Mouse (Mus musculus): Measurements from ENCODE around the gene Tfrc.
A peak's percentile ranks its signal among the peaks of the same experiment; 100 is the strongest.

The Tfrc gene

GRCm38 (mm10) chr16:32670354-32671124, 61.8 kb downstream of the Tfrc start:
- DNase-seq (ENCODE audit: low read depth): no peak

GRCm38 (mm10) chr16:32671206-32671887, 62.6 kb downstream of the Tfrc start:
- no peak for DNase-seq (ENCODE audit: low read depth)

- no peak for DNase-seq (ENCODE audit: low read depth)
Observed at GRCm38 (mm10) chr16:32672250-32672649, 63.5 kb downstream of the Tfrc start.

- no peak for DNase-seq (ENCODE audit: low read depth)
Observed at GRCm38 (mm10) chr16:32672861-32673560, 64.3 kb downstream of the Tfrc start.

GRCm38 (mm10) chr16:32674121-32674740, 65.5 kb downstream of the Tfrc start:
- DNase-seq (ENCODE audit: low read depth): no peak

- no peak for DNase-seq (ENCODE audit: low read depth)
Observed at GRCm38 (mm10) chr16:32677040-32677700, 68.5 kb downstream of the Tfrc start.

GRCm38 (mm10) chr16:32677903-32678302, 69.2 kb downstream of the Tfrc start:
- no peak for DNase-seq (ENCODE audit: low read depth)

GRCm38 (mm10) chr16:32678812-32679211, 70.1 kb downstream of the Tfrc start:
- no peak for DNase-seq (ENCODE audit: low read depth)

- no peak for DNase-seq (ENCODE audit: low read depth)
Observed at GRCm38 (mm10) chr16:32679976-32680375, 71.3 kb downstream of the Tfrc start.

- DNase-seq (ENCODE audit: low read depth): no peak
Observed at GRCm38 (mm10) chr16:32680806-32681205, 72.1 kb downstream of the Tfrc start.

- DNase-seq (ENCODE audit: low read depth): peak; percentile 77
Observed at GRCm38 (mm10) chr16:32682194-32682593, 73.5 kb downstream of the Tfrc start.
